Mouse (Mus musculus): Measurements from ENCODE around the gene Bloc1s6. TPM values are rescaled to one million over a fixed set of nuclear protein-coding genes. Genes with fewer than 3 reads are reported as not detected.
A peak's percentile ranks its signal among the peaks of the same experiment; 100 is the strongest.

The Bloc1s6 gene
- total RNA-seq (2021), result 10 to 100 TPM; 14.5 to 20.6 TPM
- long read RNA-seq, experiment 1, transcript Bloc1s6-201 (5 exons, 3,484 nt), result major isoform, 45 of 52 reads
- long read RNA-seq, experiment 1, partial matches to known transcripts, result 0 of 52 reads
- long read RNA-seq, experiment 1, other reads (novel, unspliced or antisense), result 3 of 52 reads
- long read RNA-seq, experiment 2, transcript Bloc1s6-201 (5 exons, 3,484 nt), result major isoform, 40 of 48 reads
- long read RNA-seq, experiment 2, transcript Bloc1s6-206 (5 exons, 2,088 nt), result minor isoform, 5 of 48 reads
- long read RNA-seq, experiment 2, partial matches to known transcripts, result 1 of 48 reads
- long read RNA-seq, experiment 2, other reads (novel, unspliced or antisense), result 2 of 48 reads

DNA sequence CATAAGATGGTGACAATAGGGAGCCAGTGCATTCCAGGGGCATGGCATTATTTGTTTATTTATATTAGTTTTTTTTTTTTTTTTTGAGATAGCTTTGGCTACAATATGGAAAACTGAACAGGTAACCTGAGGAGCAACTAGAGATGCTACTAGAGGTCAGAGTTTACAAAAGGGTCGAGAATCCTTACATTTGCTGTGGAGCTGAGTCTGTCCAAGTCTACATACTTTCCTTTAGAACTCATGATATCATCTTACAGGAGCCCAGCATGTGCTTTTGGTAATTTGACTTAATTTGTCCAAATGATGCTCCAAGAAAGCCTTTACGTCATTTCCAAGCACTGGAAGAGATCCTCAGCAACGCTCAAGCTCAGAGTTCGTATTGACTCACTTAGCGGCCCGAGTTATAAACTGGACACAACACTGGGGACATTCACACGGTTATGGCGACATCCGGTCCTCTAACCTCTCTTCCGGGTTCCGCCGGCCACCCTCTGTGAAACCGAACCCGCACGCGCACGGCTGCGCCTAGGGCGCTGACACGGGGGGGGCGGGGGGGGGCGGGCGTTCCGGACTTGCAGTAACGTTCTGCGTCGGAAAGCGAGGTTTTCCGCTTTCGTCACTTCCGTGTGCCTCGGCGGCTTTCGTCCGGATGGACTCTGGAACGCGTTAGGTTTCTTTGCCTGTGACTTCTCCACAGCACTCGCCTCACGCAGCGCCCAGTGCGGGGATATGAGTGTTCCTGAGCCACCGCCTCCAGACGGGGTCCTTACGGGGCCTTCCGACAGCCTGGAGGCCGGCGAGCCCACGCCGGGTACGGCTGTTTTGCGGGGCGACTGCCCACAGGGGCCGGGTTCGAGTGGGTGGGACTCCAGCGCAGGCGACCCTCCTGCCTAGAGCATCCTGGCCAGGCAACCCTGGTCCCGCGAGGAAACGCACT, at the start of gene Bloc1s6:
Bloc1s6 (plus strand) TSS at position 610 of the 937 bp plus-strand sequence.
- peak within 1 kb of the TSS; percentile 99 for H3K27ac ChIP-seq
- no peak for TF ChIP-seq CTCF (IDR thresholded peaks at IDR 0.05)
- intact Hi-C loops (cut with DNase I), result loop anchor here (5.0 kb wide), 1 partner anchor 36 kb away; the partner anchor contains the start of gene Slc30a4
- peak; percentile 93 for DNase-seq
- peak within 1 kb of the TSS; percentile 100 for H3K4me3 ChIP-seq

DNA sequence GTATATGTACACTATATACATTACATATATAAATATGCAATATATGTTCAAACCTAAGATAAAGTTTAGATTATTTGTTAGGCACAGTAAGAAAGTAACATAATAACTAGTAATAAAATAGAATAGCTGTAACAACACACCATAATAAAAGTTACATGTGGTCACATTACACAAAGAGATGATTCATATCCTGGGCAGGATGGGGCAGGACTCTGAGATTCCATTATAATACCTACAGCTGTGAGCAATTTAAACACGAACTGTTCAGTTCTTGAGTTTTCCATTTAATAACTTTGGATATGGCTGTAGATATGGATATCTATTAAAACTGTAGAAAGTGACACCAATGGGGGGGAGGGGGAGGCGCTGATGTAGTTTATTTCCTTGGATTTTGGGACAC, 40.8 kb upstream of the Bloc1s6 start:
- TF ChIP-seq CTCF (IDR thresholded peaks at IDR 0.05), result no peak
- intact Hi-C loops (cut with DNase I), result no loop called here
- DNase-seq, result no peak
- Histone ChIP-seq H3K27ac (no peak overlapping the region), H3K4me3 (no peak overlapping the region)

DNA sequence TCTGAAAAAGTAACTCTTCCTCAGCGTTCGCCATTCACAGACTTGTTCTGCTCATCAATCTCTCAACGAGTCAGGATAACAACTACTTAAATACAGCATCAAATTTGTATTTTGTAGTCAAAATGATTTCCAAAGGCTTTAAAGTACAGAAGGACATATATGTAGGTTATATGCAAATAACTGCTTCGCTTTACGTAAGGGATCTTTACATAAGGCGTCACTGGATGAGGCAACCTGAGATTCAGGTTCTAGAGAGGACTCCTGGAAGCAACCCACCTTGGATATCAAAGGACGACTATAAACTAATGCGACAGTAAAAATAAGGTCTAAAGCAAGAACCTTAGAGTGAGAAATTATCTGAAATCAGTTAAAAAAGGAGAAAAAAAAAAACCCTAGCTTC, 37.3 kb upstream of the Bloc1s6 start:
- intact Hi-C loops (cut with DNase I), result loop anchor here (5.0 kb wide), 1 partner anchor 36 kb away; the partner anchor contains the start of gene Bloc1s6

DNA sequence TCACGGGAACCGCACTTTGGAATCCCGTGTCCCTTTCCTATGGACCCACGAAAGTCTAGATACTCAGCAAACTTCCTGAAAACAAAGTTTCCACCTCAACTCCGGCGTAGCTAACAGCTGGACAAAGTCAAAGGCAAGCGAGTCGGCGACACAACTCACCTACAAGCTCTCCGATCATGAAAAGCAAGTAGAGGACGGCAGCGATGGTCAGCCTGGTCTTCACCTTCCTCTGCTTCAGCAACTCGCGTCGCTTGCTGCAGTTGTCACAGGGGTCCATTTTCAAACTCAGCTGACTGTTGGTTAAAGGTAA, 36.5 kb upstream of the Bloc1s6 start:
- Histone ChIP-seq H3K4me3 (peak overlapping the region; percentile 94), H3K27ac (peak overlapping the region; percentile 87)
- no peak for DNase-seq
- intact Hi-C loops (cut with DNase I), result loop anchor here (5.0 kb wide), 1 partner anchor 35 kb away; the partner anchor contains the start of gene Bloc1s6
- TF ChIP-seq CTCF (IDR thresholded peaks at IDR 0.05), result no peak

More for the DNA sequence above, 37.3 kb upstream of the Bloc1s6 start:
- peak overlapping the region; percentile 94 for H3K4me3 ChIP-seq
- no peak for DNase-seq
- H3K27ac ChIP-seq, result no peak overlapping the region
- no peak for TF ChIP-seq CTCF (IDR thresholded peaks at IDR 0.05)

DNA sequence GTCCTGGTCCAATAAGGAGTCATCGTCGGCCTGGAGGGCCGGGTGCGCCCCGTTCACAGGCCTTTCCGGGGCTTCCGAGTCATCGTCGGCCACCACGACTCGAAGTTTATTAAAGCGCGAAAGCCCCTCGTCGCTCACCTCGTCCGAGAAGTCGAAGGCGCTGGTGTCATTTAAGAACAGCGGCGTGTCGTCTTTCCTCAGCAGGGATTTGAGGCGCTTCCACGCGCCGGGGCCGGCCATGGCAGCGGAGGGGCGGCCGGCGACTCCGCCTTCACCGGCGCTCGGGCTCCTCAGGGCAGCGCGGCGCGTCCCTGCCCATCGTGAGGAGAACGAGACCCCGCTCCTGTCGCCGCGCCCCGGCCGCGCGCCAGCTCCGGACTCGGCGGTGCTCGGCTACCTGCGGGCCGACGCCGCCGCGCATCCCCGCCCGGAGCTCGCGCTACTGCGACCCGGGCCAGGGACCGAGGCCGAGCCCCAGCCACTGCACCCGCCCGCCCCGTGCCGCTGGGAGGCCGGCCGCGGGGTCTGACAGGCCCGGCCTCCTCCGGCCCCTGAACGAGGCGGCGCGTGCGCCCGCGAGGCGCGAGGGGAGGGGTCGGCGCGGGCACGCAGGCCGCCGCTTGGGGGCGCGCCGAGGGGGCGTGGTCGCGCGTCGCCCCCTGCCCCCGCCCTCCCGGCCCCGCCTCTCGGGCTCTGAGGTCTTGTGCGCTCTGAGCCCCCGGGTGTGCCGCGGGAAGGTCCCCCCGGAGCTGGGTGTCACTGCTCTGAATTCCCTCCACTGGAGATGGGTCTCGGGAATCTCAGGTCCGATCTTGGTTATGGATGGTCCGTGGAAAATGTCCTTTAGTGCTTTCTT, 35.9 kb upstream of the Bloc1s6 start, which contains the start of gene Slc30a4:
Slc30a4 (minus strand) TSS at position 483 of the 856 bp plus-strand sequence.
- Histone ChIP-seq H3K27ac (peak within 1 kb of the TSS; percentile 87), H3K4me3 (peak within 1 kb of the TSS; percentile 94)
- intact Hi-C loops (cut with DNase I), result loop anchor here (5.0 kb wide), 1 partner anchor 35 kb away; the partner anchor contains the start of gene Bloc1s6
- TF ChIP-seq CTCF (IDR thresholded peaks at IDR 0.05), result peak; percentile 23; the same call in 1 of the 2 replicates
- DNase-seq, result peak; percentile 90

DNA sequence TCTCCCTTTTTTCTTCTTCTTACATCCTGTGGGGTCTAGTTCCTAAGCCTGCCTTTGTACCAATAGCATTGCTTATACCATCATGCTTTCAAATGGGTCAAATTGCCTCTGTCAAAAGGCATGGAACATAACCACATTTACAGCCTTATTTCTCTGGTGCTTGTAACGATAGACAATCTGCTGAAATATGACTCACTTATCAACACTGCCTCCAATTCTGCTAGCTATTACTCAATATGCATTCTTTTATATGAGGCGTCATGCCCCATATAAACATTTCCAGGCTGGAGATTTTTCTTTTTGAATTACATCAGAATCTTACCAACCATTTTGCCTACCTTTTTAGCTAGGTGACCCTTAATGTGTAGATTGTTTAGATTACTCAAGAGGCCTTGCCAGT, 33.7 kb upstream of the Bloc1s6 start:
- DNase-seq, result no peak
- intact Hi-C loops (cut with DNase I), result loop anchor here (5.0 kb wide), 1 partner anchor 33 kb away; the partner anchor contains the start of gene Bloc1s6
- H3K4me3 ChIP-seq, result no peak overlapping the region
- no peak for TF ChIP-seq CTCF (IDR thresholded peaks at IDR 0.05)
- no peak overlapping the region for H3K27ac ChIP-seq

DNA sequence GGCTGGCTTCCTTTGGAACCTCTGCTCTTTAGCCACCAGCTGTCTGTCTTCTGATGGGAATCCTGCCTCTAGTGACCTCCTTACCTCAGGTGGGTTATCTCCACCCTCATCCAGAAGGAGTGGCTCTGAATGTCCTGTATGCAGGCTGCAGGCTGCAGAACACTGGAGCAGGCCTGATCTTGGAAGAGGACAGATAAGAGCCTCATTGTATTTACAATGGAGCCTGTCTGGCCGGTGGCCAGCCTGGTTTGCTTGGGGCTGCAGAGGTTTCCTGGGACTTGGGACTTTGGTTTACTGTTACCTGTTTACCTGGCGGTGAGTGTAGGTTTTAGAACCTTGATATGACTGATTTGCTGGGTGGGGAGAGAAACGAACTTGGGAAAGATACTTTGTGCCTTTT, 30.2 kb upstream of the Bloc1s6 start:
- TF ChIP-seq CTCF (IDR thresholded peaks at IDR 0.05), result no peak
- no peak overlapping the region for H3K4me3 ChIP-seq

DNA sequence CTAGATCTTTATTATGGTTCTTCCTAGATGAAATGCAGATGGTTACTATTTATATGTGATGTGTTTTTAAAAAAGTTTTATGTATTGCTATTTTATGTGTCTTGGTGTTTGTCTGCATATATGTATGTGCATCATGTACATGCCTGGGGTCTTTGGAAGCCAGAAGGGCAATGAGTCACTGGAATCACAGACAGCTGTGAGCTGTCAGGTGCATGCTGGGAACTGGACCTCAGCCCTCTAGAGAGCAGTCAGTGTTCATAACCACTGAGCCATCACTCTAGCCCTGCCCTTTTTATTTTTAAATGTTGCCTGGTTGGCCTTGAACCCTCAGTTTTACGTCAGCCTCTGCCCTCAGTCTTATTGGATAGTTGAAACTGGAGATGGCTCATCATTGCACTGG, 29.1 kb upstream of the Bloc1s6 start:
- no peak for TF ChIP-seq CTCF (IDR thresholded peaks at IDR 0.05)
- intact Hi-C loops (cut with DNase I), result no loop called here
- Histone ChIP-seq H3K4me3 (no peak overlapping the region), H3K27ac (no peak overlapping the region)
- DNase-seq, result no peak

More for the DNA sequence above, 30.2 kb upstream of the Bloc1s6 start:
- intact Hi-C loops (cut with DNase I), result no loop called here
- H3K27ac ChIP-seq, result no peak overlapping the region
- no peak for DNase-seq

DNA sequence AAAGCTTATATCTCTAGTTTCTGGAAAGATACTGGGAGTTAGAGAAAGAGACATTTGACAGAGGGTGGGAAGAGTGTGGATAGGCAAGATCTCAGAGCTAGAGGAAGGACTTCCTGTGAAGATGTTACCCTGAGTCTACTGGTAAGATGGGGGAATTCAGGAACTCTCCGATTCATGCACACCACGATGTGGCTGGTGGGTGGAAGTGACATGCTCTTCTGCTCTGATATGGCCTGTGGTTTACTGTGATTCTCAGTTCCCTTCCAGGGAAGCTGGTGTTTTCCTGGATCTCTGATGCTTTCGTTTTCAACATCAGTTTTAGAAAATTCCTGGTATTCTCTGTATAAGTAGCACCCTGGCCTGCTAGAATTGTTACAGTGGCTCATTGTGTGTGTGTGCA, 26.4 kb upstream of the Bloc1s6 start:
- Histone ChIP-seq H3K4me3 (no peak overlapping the region), H3K27ac (no peak overlapping the region)
- intact Hi-C loops (cut with DNase I), result no loop called here
- DNase-seq, result no peak
- no peak for TF ChIP-seq CTCF (IDR thresholded peaks at IDR 0.05)

DNA sequence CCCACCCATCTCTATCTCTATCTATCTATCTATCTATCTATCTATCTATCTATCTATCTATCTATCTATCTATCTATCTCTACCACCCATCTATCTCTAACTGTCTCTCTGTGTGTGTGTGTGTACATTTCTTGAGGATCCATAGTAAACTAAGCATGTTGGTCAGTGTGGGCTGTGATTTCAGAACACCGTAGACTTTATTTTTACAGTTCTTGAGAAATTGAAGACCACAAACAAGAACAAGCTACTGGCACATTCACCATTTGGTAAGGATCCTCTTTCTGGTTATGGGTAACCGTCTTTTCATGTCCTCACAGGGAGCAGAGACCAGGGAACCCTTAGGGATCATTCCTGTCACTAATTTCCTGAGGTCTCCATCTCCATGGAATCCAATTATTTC, 25.5 kb upstream of the Bloc1s6 start:
- intact Hi-C loops (cut with DNase I), result no loop called here
- Histone ChIP-seq H3K4me3 (no peak overlapping the region), H3K27ac (no peak overlapping the region)
- no peak for DNase-seq
- no peak for TF ChIP-seq CTCF (IDR thresholded peaks at IDR 0.05)

DNA sequence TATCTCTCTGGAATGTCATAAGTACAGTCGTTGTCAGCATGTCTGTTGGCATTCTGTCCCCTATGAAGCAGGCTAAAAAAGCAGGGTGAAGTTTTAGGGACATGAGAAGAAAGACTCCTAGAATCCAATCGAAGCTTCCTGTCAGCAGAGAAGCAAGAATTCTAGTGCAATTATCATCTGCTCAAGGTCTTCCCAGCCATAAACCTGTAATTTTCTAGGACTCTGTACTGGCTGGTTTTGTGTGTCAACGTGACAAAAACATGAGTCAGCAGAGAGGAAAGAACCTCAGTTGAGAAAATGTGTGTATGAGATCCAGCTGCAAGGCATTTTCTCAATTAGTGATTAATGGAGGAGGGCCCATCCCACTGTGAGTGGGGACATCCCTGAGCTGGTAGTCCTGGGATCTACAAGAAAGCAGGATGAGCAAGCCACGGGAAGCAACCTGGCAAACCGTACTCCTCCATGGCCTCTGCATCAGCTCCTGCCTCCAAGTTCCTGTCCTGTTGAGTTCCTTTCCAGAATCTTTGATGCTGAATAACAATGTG, 23.1 kb upstream of the Bloc1s6 start:
- DNase-seq, result no peak
- TF ChIP-seq CTCF (IDR thresholded peaks at IDR 0.05), result no peak
- H3K4me3 ChIP-seq, result no peak overlapping the region
- intact Hi-C loops (cut with DNase I), result no loop called here
- H3K27ac ChIP-seq, result no peak overlapping the region

All from gastrocnemius, adult 2 months (tissue).